Mouse (Mus musculus): ENCODE measurements around the gene Asxl2. TPM values are rescaled to one million over a fixed set of nuclear protein-coding genes. Genes with fewer than 3 reads are reported as not detected.
"Not testable (repeated sequence)": the region's sequence is repeated elsewhere in the genome, so short reads cannot be mapped to it uniquely, and the experiment has no call there.

Gene Asxl2
- total RNA-seq, 2 experiments from 2014 or later, result 15.3 to 15.6 TPM

GRCm38 (mm10) chr12:3535446-3535845 lies 108.8 kb downstream of the Asxl2 start:
- intact Hi-C loops (cut with DNase I; ENCODE audit: low total_unique reads); DNase-seq: not testable (repeated sequence)

DNA sequence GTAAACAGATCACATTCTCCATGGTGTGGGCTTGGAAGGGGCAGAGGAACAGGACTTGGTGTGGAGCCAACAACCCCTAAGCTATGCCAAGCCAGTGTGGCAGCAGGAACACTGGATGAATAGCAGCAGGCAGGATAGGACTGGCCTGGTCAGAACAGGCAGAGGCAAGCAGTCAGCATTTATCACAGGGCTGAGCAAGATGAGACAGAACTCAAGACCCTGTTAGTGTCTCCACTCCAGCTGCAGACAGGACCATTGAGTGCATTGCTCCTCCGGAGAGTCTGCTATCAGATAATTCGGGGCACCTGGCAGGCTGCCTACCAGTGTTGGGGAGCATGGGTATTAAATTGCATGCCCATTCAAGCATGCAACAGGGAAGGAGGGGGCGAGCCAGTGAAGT lies 111.0 kb downstream of the Asxl2 start:
- intact Hi-C loops (cut with DNase I; ENCODE audit: low total_unique reads), result no loop called here

DNA sequence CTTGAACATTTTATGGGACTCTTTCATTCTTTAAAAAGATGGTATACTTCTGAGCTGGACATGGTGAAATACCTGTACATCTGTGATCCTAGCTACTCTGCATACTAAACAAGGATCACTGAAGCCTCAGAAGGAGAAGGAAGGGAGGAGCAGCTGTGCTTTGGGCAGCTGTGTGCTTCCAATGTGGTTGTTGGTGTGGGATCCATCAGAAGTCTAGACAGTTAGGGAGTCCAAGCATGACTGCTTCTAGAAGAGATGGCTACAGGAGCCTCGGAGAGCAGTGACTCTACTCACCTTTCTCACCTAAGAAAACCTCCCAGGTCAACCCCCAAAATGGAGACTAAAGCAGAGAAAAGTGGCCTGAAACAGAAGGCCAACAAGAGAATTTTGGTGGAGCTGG lies 111.4 kb downstream of the Asxl2 start:
- no peak for DNase-seq
- intact Hi-C loops (cut with DNase I; ENCODE audit: low total_unique reads), result no loop called here

More for the DNA sequence above, 111.0 kb downstream of the Asxl2 start:
- peak; percentile 24 for DNase-seq

DNA sequence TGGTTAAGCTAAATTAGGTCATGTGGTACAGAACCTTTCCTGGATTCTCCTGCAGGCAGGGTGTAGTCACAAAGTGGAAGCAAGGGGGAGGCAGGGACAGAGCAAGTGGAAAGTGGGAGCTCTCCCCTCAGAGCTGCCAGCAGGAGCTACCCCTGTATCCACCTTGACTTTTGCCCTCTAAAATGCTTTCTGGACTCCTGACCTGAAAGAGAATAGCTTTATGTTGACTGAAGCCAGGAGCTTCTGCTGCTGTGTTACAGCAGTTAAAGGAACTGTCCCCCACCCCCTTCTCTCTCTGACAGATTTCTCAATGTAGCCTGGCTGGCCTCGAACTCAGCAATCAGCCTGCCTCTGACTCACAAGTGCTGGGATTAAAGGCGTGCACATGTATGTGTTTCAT lies 112.9 kb downstream of the Asxl2 start:
- intact Hi-C loops (cut with DNase I; ENCODE audit: low total_unique reads), result no loop called here
- DNase-seq, result no peak

- DNase-seq, result no peak
- intact Hi-C loops (cut with DNase I; ENCODE audit: low total_unique reads), result no loop called here
Observed at GRCm38 (mm10) chr12:3540871-3541270, 114.2 kb downstream of the Asxl2 start.

DNA sequence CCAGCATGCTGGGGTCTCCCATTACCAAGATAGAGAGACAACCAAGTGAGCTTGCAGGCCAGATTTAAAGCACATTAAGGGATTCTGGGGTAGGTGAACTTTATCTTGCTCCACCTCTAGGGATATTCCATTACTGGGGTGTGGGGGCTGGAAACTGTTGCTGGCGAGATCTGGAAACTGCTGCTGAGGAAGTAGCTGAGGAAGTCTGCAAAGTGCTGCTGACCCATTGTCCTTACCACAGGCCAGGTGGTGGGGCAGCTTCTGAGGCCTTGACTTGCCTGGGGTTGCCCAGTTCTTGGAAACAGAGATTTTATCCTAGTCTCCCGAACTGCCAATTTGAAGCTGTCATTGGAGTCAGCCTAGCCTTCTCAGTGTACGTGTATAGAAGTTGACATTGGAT lies 118.8 kb downstream of the Asxl2 start:
- DNase-seq, result no peak
- intact Hi-C loops (cut with DNase I; ENCODE audit: low total_unique reads), result no loop called here

DNA sequence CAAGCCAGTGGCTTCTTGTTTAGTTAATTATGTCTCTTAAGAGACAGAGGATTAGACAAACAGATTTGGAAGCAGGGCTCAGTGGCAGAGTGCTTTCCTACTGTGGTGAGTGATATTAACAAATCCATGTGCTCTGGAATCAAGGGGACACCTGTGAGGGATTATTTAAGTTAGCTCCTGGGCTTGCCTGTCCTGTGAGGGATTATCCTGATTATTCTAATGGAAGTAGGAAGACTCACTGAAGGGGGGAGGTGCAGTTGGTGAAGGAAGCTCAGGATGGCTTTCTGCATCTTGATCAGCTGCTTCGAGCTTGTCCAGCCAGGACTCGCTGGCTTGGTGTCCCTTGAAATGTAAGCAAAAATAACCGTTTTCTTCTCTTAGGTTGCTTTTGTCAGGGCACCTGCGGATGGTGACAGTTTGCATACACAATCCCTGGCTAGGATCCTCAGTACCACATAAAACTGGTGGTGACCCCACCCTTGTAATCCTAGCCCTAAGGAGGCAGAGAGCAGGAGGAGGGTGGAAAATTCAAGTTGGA lies 119.5 kb downstream of the Asxl2 start:
- no peak for DNase-seq
- intact Hi-C loops (cut with DNase I; ENCODE audit: low total_unique reads), result no loop called here

DNA sequence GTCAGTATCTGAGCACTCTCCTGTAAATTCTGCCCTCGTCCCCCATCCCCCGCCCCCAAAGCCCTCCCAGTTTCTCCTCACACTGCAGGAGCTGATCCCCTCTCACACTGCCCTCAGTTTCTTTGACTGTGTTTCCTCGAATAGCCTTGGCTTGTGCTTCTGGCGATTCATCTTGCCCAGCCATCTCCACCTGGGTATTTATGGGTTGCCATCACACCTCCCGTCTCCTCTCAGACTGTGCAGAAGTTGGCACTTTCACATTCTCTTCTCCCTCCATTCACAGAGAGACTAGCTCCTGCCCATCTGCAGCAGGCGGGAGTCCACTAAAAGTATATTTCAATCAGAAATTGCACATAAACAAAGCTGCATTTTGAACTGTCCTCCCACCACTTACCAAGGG lies 120.1 kb downstream of the Asxl2 start:
- intact Hi-C loops (cut with DNase I; ENCODE audit: low total_unique reads), result no loop called here
- DNase-seq, result no peak

GRCm38 (mm10) chr12:3547506-3547905 lies 120.8 kb downstream of the Asxl2 start:
- intact Hi-C loops (cut with DNase I; ENCODE audit: low total_unique reads), result no loop called here
- no peak for DNase-seq

DNA sequence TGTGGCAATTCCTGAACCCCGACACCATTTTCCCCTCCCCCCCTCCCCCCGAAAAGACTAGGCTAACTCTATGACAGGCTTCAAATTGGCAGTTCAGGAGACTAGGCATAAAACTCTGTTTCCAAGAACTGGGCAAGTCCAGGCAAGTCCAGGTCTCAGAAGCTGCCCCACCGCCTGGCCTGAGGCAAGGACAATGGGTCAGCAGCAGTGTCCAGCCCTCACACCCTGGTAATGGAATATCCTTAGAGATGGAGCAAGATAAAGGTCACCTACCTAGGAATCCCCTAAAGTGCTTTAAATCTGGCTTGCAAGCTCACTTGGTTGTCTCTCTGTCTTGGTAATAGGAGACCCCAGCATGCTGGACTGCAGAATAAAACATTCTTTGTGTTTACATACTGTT lies 121.3 kb downstream of the Asxl2 start:
- DNase-seq, result no peak
- intact Hi-C loops (cut with DNase I; ENCODE audit: low total_unique reads), result no loop called here

DNA sequence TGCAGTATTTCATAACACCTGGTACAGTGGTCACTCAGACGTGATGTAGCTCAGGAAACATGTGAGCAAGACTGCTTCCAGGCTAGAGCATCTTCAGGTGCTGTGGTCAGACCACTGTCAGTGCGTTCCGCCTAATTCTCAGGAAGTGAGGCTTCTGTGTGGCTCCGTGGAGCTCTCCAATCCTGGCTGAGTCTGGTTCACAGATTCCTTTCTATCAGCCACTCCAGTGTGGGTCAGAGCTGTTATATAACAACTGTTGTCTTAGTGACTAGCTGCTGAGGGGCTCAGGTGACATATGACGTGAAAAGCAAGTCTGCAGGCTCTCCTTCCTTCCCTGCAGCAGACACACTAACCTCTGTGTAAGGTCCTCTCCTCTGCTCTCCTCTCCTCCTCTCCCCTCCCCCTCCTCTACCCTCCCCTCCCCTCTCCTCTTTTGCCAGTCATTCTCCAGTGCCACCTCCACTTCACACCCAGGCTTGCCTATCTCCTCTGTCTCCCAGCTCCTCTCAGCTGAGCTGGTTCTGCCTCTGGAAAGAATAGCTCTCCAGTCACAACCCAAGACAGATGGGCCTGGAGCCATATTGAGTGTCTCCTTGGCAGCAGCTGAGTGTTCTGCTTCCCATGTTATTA lies 122.0 kb downstream of the Asxl2 start:
- intact Hi-C loops (cut with DNase I; ENCODE audit: low total_unique reads), result no loop called here
- no peak for DNase-seq

GRCm38 (mm10) chr12:3550280-3550679 lies 123.6 kb downstream of the Asxl2 start:
- intact Hi-C loops (cut with DNase I; ENCODE audit: low total_unique reads), result no loop called here
- DNase-seq, result peak; percentile 21

Other genes starting within 250 kb of the Asxl2 start
- 100 to 1,000 TPM; 212 to 213 TPM for gene Rab10, start 116.9 kb upstream of the Asxl2 start, total RNA-seq (2021)
- gene Kif3c, start 61.7 kb upstream of the Asxl2 start, total RNA-seq (2021), result 1 to 10 TPM; 8.1 to 9.5 TPM
- 1 to 10 TPM; 3.2 to 3.4 TPM for gene Dtnb, start 145.5 kb downstream of the Asxl2 start, total RNA-seq (2021)